Mouse (Mus musculus) stomach, postnatal 0 days (tissue): ENCODE results near the gene Uaca. TPM values are rescaled to one million over a fixed set of nuclear protein-coding genes. Genes with fewer than 3 reads are reported as not detected.

Experiments
- ATAC-seq: fragments of 200-750 bp; cut with Nextera tagmentation; 2 replicates; pipeline ENCODE4 v1.8.0; 2017; ENCODE audit not compliant: low FRiP score, low TSS enrichment
- DNase-seq: peaks from one replicate; pipeline ENCODE4 v3.0.0-alpha.2; 2016; ENCODE audit warnings: low spot score
- H3K27ac ChIP-seq: fragments of 300-500 bp; sonication (generic); replicated peaks from 2 replicates; pipeline ENCODE4 v1.5.1; 2014; ENCODE audit warnings: mild to moderate bottlenecking, control low read depth
- H3K27me3 ChIP-seq: fragments of 300-500 bp; sonication (generic); 2 replicates; pipeline ENCODE4 v1.6.1; 2014; ENCODE audit warnings: low read length; ENCODE audit not compliant: control insufficient read depth, insufficient read depth
- H3K36me3 ChIP-seq: fragments of 300-500 bp; sonication (generic); 2 replicates; pipeline ENCODE4 v1.6.1; 2014; ENCODE audit warnings: low read length, mixed read lengths; ENCODE audit not compliant: control insufficient read depth, insufficient read depth
- H3K4me1 ChIP-seq: fragments of 300-500 bp; sonication (generic); replicated peaks from 2 replicates; pipeline ENCODE4 v1.6.1; 2014; ENCODE audit warnings: antibody characterized with exemption; ENCODE audit not compliant: control insufficient read depth, insufficient read depth
- H3K4me2 ChIP-seq: fragments of 300-500 bp; sonication (generic); replicated peaks from 2 replicates; pipeline ENCODE4 v1.6.1; 2014; ENCODE audit warnings: low read depth, mild to moderate bottlenecking, control low read depth, moderate library complexity
- H3K4me3 ChIP-seq: fragments of 300-500 bp; sonication (generic); 2 replicates; pipeline ENCODE4 v1.5.1; 2014; ENCODE audit warnings: low read depth, low read length, control low read depth
- H3K9ac ChIP-seq: fragments of 300-500 bp; sonication (generic); 2 replicates; pipeline ENCODE4 v1.6.1; 2014; ENCODE audit warnings: mild to moderate bottlenecking, low read length, control low read depth, mixed read lengths
- H3K9me3 ChIP-seq: fragments of 300-500 bp; sonication (generic); 2 replicates; pipeline ENCODE4 v1.6.1; 2016; ENCODE audit warnings: low read length; ENCODE audit not compliant: control insufficient read depth
- CTCF ChIP-seq: IDR thresholded peaks from 2 replicates; pipeline ENCODE4 v1.5.1; 2016; ENCODE audit warnings: antibody characterized with exemption, low read depth, mild to moderate bottlenecking, moderate library complexity
- EP300 ChIP-seq: optimal IDR thresholded peaks from 2 replicates; pipeline ENCODE3; 2016; ENCODE audit warnings: antibody characterized with exemption
- WGBS: fragments of 180-500 bp; shearing (Covaris S2); extraction: QIAGEN DNeasy Blood & Tissue Kit; methylation state at CpG from one replicate; pipeline ENCODE4 v1.1.7; 2014; 5-methylcytosine and 5-hydroxymethylcytosine counted together
- polyA plus RNA-seq: library from polyadenylated mRNA; unstranded; fragments of >200 nt; fragmentation: Nextera tagmentation; extraction: Ambion mirVana; gene quantifications from 2 replicates; pipeline ENCODE4 v1.2.1, GENCODE M21; 2015

Uaca gene
- polyA plus RNA-seq, 1 experiment from 2014 or later: 17.3 TPM

GRCm38 (mm10) chr9:60821501-60821900, 27.2 kb downstream of the Uaca start:
- Histone ChIP-seq H3K4me1 (no peaks in the 10 kb centered on the region), H3K4me2 (no peak overlapping the region), H3K4me3 (no peak overlapping the region), H3K36me3 (no peaks in the 10 kb centered on the region), H3K9ac (no peak overlapping the region), H3K27me3 (no peaks in the 10 kb centered on the region), H3K27ac (peak overlapping the region; percentile 59), H3K9me3 (no peaks in the 10 kb centered on the region)
- no peak for TF ChIP-seq CTCF
- no peak for TF ChIP-seq EP300
- 73% methylated on average over 4 of the region's 4 CpGs for WGBS
- DNase-seq (no peak), ATAC-seq (no peak)

- Histone ChIP-seq H3K4me2 (no peak overlapping the region), H3K4me1 (no peaks in the 10 kb centered on the region), H3K9ac (no peak overlapping the region), H3K27ac (peak overlapping the region; percentile 59), H3K36me3 (no peaks in the 10 kb centered on the region), H3K4me3 (no peak overlapping the region), H3K9me3 (no peaks in the 10 kb centered on the region), H3K27me3 (no peaks in the 10 kb centered on the region)
- WGBS: 84% methylated on average over 6 of the region's 6 CpGs
- DNase-seq (peak; percentile 60), ATAC-seq (peak; percentile 90)
- TF ChIP-seq EP300 (no peak), CTCF (no peak)
Measured at GRCm38 (mm10) chr9:60822681-60823080, 28.3 kb downstream of the Uaca start.

- TF ChIP-seq EP300 (no peak), CTCF (no peak)
- Histone ChIP-seq H3K27ac (no peak overlapping the region), H3K4me1 (no peaks in the 10 kb centered on the region), H3K4me3 (no peak overlapping the region), H3K9me3 (no peaks in the 10 kb centered on the region), H3K4me2 (no peak overlapping the region), H3K27me3 (no peaks in the 10 kb centered on the region), H3K36me3 (no peaks in the 10 kb centered on the region), H3K9ac (no peak overlapping the region)
- no peak for ATAC-seq
- DNase-seq: no peak
- WGBS: 85% methylated on average over 7 of the region's 7 CpGs
Measured at GRCm38 (mm10) chr9:60825506-60825905, 31.2 kb downstream of the Uaca start.

- Histone ChIP-seq H3K27ac (no peak overlapping the region; the same call in 1 of the 2 replicates), H3K27me3 (no peaks in the 10 kb centered on the region), H3K4me1 (no peaks in the 10 kb centered on the region), H3K9ac (no peak overlapping the region), H3K9me3 (no peaks in the 10 kb centered on the region), H3K4me3 (no peak overlapping the region), H3K4me2 (no peak overlapping the region), H3K36me3 (no peaks in the 10 kb centered on the region)
- DNase-seq (no peak), ATAC-seq (no peak)
- TF ChIP-seq CTCF: no peak
- TF ChIP-seq EP300: no peak
- WGBS: 67% methylated on average over 7 of the region's 7 CpGs
Measured at GRCm38 (mm10) chr9:60826759-60827158, 32.4 kb downstream of the Uaca start.

GRCm38 (mm10) chr9:60828196-60828595, 33.9 kb downstream of the Uaca start:
- H3K4me1 ChIP-seq: no peaks in the 10 kb centered on the region
- no peak overlapping the region for H3K4me3 ChIP-seq
- no peak for TF ChIP-seq CTCF
- no peak for TF ChIP-seq EP300
- no peak overlapping the region for H3K27ac ChIP-seq
- ATAC-seq (no peak), DNase-seq (no peak)
- H3K9ac ChIP-seq: no peak overlapping the region
- H3K4me2 ChIP-seq: no peak overlapping the region
- H3K27me3 ChIP-seq: no peaks in the 10 kb centered on the region
- H3K9me3 ChIP-seq: no peaks in the 10 kb centered on the region
- 75% methylated on average over 2 of the region's 2 CpGs for WGBS
- H3K36me3 ChIP-seq: no peaks in the 10 kb centered on the region

- Histone ChIP-seq H3K36me3 (no peaks in the 10 kb centered on the region), H3K27ac (0 out of 2 replicates have a peak overlapping the region, but pooled peaks have one; percentile 45), H3K9ac (no peak overlapping the region), H3K27me3 (no peaks in the 10 kb centered on the region), H3K4me1 (no peaks in the 10 kb centered on the region), H3K4me3 (no peak overlapping the region), H3K4me2 (no peak overlapping the region), H3K9me3 (no peaks in the 10 kb centered on the region)
- DNase-seq: no peak
- ATAC-seq: no peak
- WGBS: 76% methylated on average over 4 of the region's 4 CpGs
- TF ChIP-seq CTCF (0 out of 2 replicates have a peak, but pooled peaks have one; percentile 4), EP300 (no peak)
Measured at GRCm38 (mm10) chr9:60829610-60830009, 35.3 kb downstream of the Uaca start.
